Mouse (Mus musculus) hindbrain, embryonic 16.5 days (tissue): ENCODE data around the gene Wasf2. TPM values are rescaled to one million over a fixed set of nuclear protein-coding genes. Genes with fewer than 3 reads are reported as not detected.

Experiments
- ATAC-seq: fragments of 200-750 bp; cut with Nextera tagmentation; 2 replicates; pipeline ENCODE4 v1.8.0; 2017; ENCODE audit warnings: moderate TSS enrichment, moderate library complexity
- H3K27ac ChIP-seq: fragments of 300-500 bp; sonication (generic); 2 replicates; pipeline ENCODE4 v1.5.1; 2014; ENCODE audit warnings: low read depth, mild to moderate bottlenecking, control low read depth, low read length, moderate library complexity
- H3K27me3 ChIP-seq: fragments of 300-500 bp; sonication (generic); replicated peaks from 2 replicates; pipeline ENCODE4 v1.6.1; 2014; ENCODE audit warnings: low read length; ENCODE audit not compliant: control insufficient read depth, insufficient read depth
- H3K36me3 ChIP-seq: fragments of 300-500 bp; sonication (generic); 2 replicates; pipeline ENCODE4 v1.6.1; 2014; ENCODE audit warnings: mild to moderate bottlenecking, low read length, moderate library complexity, mixed read lengths; ENCODE audit not compliant: control insufficient read depth, insufficient read depth
- H3K4me1 ChIP-seq: fragments of 300-500 bp; sonication (generic); 2 replicates; pipeline ENCODE4 v1.6.1; 2014; ENCODE audit warnings: low read depth, low read length; ENCODE audit not compliant: control insufficient read depth, insufficient read depth
- H3K4me2 ChIP-seq: fragments of 300-500 bp; sonication (generic); 2 replicates; pipeline ENCODE4 v1.6.1; 2014; ENCODE audit warnings: mild to moderate bottlenecking, low read length, control low read depth, moderate library complexity
- H3K4me3 ChIP-seq: fragments of 300-500 bp; sonication (generic); 2 replicates; pipeline ENCODE4 v1.5.1; 2014; ENCODE audit warnings: mild to moderate bottlenecking, low read length, control low read depth, moderate library complexity
- H3K9ac ChIP-seq: fragments of 300-500 bp; sonication (generic); 2 replicates; pipeline ENCODE4 v1.6.1; 2014; ENCODE audit warnings: low read depth, mild to moderate bottlenecking, control low read depth, low read length, moderate library complexity
- H3K9me3 ChIP-seq: fragments of 300-500 bp; sonication (generic); 2 replicates; pipeline ENCODE4 v1.6.1; 2014; ENCODE audit warnings: mild to moderate bottlenecking, low read length, moderate library complexity; ENCODE audit not compliant: control insufficient read depth
- WGBS: fragments of 180-500 bp; shearing (Covaris S2); extraction: QIAGEN DNeasy Blood & Tissue Kit; methylation state at CpG from one replicate; pipeline ENCODE4 v1.1.7; 2014; 5-methylcytosine and 5-hydroxymethylcytosine counted together
- polyA plus RNA-seq: library from polyadenylated mRNA; unstranded; fragments of >200 nt; fragmentation: Nextera tagmentation; extraction: Ambion mirVana; gene quantifications from 2 replicates; pipeline ENCODE4 v1.2.1, GENCODE M21; 2015

The Wasf2 gene
- polyA plus RNA-seq, 1 experiment from 2014 or later, result 23.2 TPM

- H3K36me3 ChIP-seq, result no peaks in the 10 kb centered on the region
- no peak overlapping the region for H3K9ac ChIP-seq
- ATAC-seq, result no peak
- no peak overlapping the region for H3K27ac ChIP-seq
- H3K4me3 ChIP-seq, result no peak overlapping the region
- H3K27me3 ChIP-seq, result no peaks in the 10 kb centered on the region
- peaks cover 15% of the 10 kb centered on the region for H3K4me1 ChIP-seq
- WGBS, result 76% methylated on average over 6 of the region's 6 CpGs
- no peak overlapping the region for H3K4me2 ChIP-seq
- H3K9me3 ChIP-seq, result no peaks in the 10 kb centered on the region
Observed at GRCm38 (mm10) chr4:133118775-133119375, 11.4 kb upstream of the Wasf2 start.

GRCm38 (mm10) chr4:133119579-133119978, 10.7 kb upstream of the Wasf2 start:
- H3K27ac ChIP-seq, result no peak overlapping the region
- no peak overlapping the region for H3K4me3 ChIP-seq
- no peak overlapping the region for H3K4me2 ChIP-seq
- H3K9me3 ChIP-seq, result no peaks in the 10 kb centered on the region
- ATAC-seq, result no peak
- no peaks in the 10 kb centered on the region for H3K36me3 ChIP-seq
- no peaks in the 10 kb centered on the region for H3K27me3 ChIP-seq
- H3K4me1 ChIP-seq, result peaks cover 15% of the 10 kb centered on the region
- 86% methylated on average over 6 of the region's 6 CpGs for WGBS
- no peak overlapping the region for H3K9ac ChIP-seq

GRCm38 (mm10) chr4:133120833-133121321, 9.4 kb upstream of the Wasf2 start:
- Histone ChIP-seq H3K4me2 (no peak overlapping the region), H3K27me3 (no peaks in the 10 kb centered on the region), H3K27ac (peak overlapping the region; percentile 55; the same call in 1 of the 2 replicates), H3K36me3 (no peaks in the 10 kb centered on the region), H3K4me1 (peaks cover 15% of the 10 kb centered on the region), H3K4me3 (no peak overlapping the region), H3K9ac (peak overlapping the region; percentile 24; the same call in 1 of the 2 replicates), H3K9me3 (no peaks in the 10 kb centered on the region)
- 16% methylated on average over 10 of the region's 11 CpGs for WGBS
- no peak for ATAC-seq

- peaks cover 11% of the 10 kb centered on the region for H3K4me1 ChIP-seq
- no peak overlapping the region for H3K4me3 ChIP-seq
- no peaks in the 10 kb centered on the region for H3K9me3 ChIP-seq
- H3K27ac ChIP-seq, result no peak overlapping the region
- no peaks in the 10 kb centered on the region for H3K36me3 ChIP-seq
- H3K9ac ChIP-seq, result no peak overlapping the region
- no peak overlapping the region for H3K4me2 ChIP-seq
- WGBS, result 54% methylated on average over 1 of the region's 1 CpGs
- ATAC-seq, result no peak
- no peaks in the 10 kb centered on the region for H3K27me3 ChIP-seq
Observed at GRCm38 (mm10) chr4:133121416-133121815, 8.9 kb upstream of the Wasf2 start.

- Histone ChIP-seq H3K4me1 (peaks cover 10% of the 10 kb centered on the region), H3K9ac (no peak overlapping the region), H3K4me2 (no peak overlapping the region), H3K27me3 (no peaks in the 10 kb centered on the region), H3K27ac (no peak overlapping the region), H3K36me3 (no peaks in the 10 kb centered on the region), H3K4me3 (no peak overlapping the region), H3K9me3 (no peaks in the 10 kb centered on the region)
- no peak for ATAC-seq
- 49% methylated on average over 5 of the region's 5 CpGs for WGBS
Observed at GRCm38 (mm10) chr4:133121974-133122637, 8.2 kb upstream of the Wasf2 start.

GRCm38 (mm10) chr4:133127079-133127478, 3.2 kb upstream of the Wasf2 start:
- 87% methylated on average over 3 of the region's 3 CpGs for whole genome bisulfite sequencing
- Histone ChIP-seq H3K27ac (no peak overlapping the region), H3K4me3 (no peak overlapping the region), H3K9ac (no peak overlapping the region), H3K4me1 (peaks cover 18% of the 10 kb centered on the region), H3K36me3 (no peaks in the 10 kb centered on the region), H3K4me2 (no peak overlapping the region), H3K27me3 (no peaks in the 10 kb centered on the region), H3K9me3 (no peaks in the 10 kb centered on the region)
- no peak for ATAC-seq

GRCm38 (mm10) chr4:133127894-133128293, 2.4 kb upstream of the Wasf2 start:
- no peak overlapping the region for H3K9ac ChIP-seq
- no peaks in the 10 kb centered on the region for H3K36me3 ChIP-seq
- no peak for ATAC-seq
- H3K27me3 ChIP-seq, result no peaks in the 10 kb centered on the region
- H3K27ac ChIP-seq, result no peak overlapping the region
- no peak overlapping the region for H3K4me2 ChIP-seq
- WGBS, result 82% methylated on average over 4 of the region's 4 CpGs
- no peak overlapping the region for H3K4me3 ChIP-seq
- H3K4me1 ChIP-seq, result peaks cover 18% of the 10 kb centered on the region
- no peaks in the 10 kb centered on the region for H3K9me3 ChIP-seq

- no peaks in the 10 kb centered on the region for H3K9me3 ChIP-seq
- peak overlapping the region; percentile 66 for H3K4me2 ChIP-seq
- peak overlapping the region; percentile 97 for H3K4me3 ChIP-seq
- no peaks in the 10 kb centered on the region for H3K36me3 ChIP-seq
- no peaks in the 10 kb centered on the region for H3K27me3 ChIP-seq
- no peak overlapping the region for H3K27ac ChIP-seq
- H3K4me1 ChIP-seq, result peaks cover 18% of the 10 kb centered on the region
- ATAC-seq, result no peak
- WGBS, result 36% methylated on average over 11 of the region's 11 CpGs
- H3K9ac ChIP-seq, result peak overlapping the region; percentile 50
Observed at GRCm38 (mm10) chr4:133129391-133129790, 914 bp upstream of the Wasf2 start.

GRCm38 (mm10) chr4:133130890-133131741, 811 bp downstream of the Wasf2 start:
- WGBS, result 5% methylated on average over 17 of the region's 17 CpGs
- peak overlapping the region; percentile 97 for H3K4me3 ChIP-seq
- ATAC-seq, result peak; percentile 28; the same call in 1 of the 2 replicates
- peak overlapping the region; percentile 75 for H3K27ac ChIP-seq
- H3K36me3 ChIP-seq, result no peaks in the 10 kb centered on the region
- no peaks in the 10 kb centered on the region for H3K9me3 ChIP-seq
- H3K4me2 ChIP-seq, result peak overlapping the region; percentile 66
- peak overlapping the region; percentile 91 for H3K9ac ChIP-seq
- H3K4me1 ChIP-seq, result peaks cover 18% of the 10 kb centered on the region
- no peaks in the 10 kb centered on the region for H3K27me3 ChIP-seq
